Mouse (Mus musculus): ENCODE measurements around the gene Hspa8. TPM values are rescaled to one million over a fixed set of nuclear protein-coding genes. Genes with fewer than 3 reads are reported as not detected.
"Not testable (repeated sequence)": the region's sequence is repeated elsewhere in the genome, so short reads cannot be mapped to it uniquely, and the experiment has no call there.

Hspa8 gene
- polyA plus RNA-seq, 1 experiment from 2014 or later: 3,140 TPM

GRCm38 (mm10) chr9:40804576-40804975 is 3.8 kb downstream of the Hspa8 start:
- H3K27ac ChIP-seq (replicated peaks); H3K9ac ChIP-seq; H3K9me3 ChIP-seq; ATAC-seq (ENCODE audit: low FRiP score, low read depth); H3K27me3 ChIP-seq; H3K4me3 ChIP-seq: not testable (repeated sequence)
- Histone ChIP-seq H3K4me2 (peak overlapping the region; percentile 33; the same call in 1 of the 2 replicates), H3K36me3 (peaks cover 29% of the 10 kb centered on the region), H3K4me1 (replicated peaks) (peaks cover 68% of the 10 kb centered on the region)
- WGBS: 64% methylated on average over 3 of the region's 3 CpGs

GRCm38 (mm10) chr9:40805263-40805662 is 4.5 kb downstream of the Hspa8 start:
- no peaks in the 10 kb centered on the region for H3K9me3 ChIP-seq
- WGBS: 23% methylated on average over 2 of the region's 2 CpGs
- peak overlapping the region; percentile 33 for H3K4me2 ChIP-seq
- peak overlapping the region; percentile 1; the same call in 1 of the 2 replicates for H3K27ac ChIP-seq (replicated peaks)
- ATAC-seq (ENCODE audit: low FRiP score, low read depth): no peak
- peaks cover 69% of the 10 kb centered on the region for H3K4me1 ChIP-seq (replicated peaks)
- H3K9ac ChIP-seq: peak overlapping the region; percentile 29; the same call in 1 of the 2 replicates
- no peaks in the 10 kb centered on the region for H3K27me3 ChIP-seq
- H3K4me3 ChIP-seq: peak overlapping the region; percentile 1; the same call in 1 of the 2 replicates
- H3K36me3 ChIP-seq: peaks cover 29% of the 10 kb centered on the region

GRCm38 (mm10) chr9:40806440-40807288 is 5.9 kb downstream of the Hspa8 start:
- ATAC-seq (ENCODE audit: low FRiP score, low read depth): peak; percentile 58
- H3K4me2 ChIP-seq: no peak overlapping the region
- H3K4me3 ChIP-seq: no peak overlapping the region
- WGBS: 18% methylated on average over 5 of the region's 5 CpGs
- H3K27me3 ChIP-seq: no peaks in the 10 kb centered on the region
- peaks cover 69% of the 10 kb centered on the region for H3K4me1 ChIP-seq (replicated peaks)
- H3K9me3 ChIP-seq: no peaks in the 10 kb centered on the region
- H3K9ac ChIP-seq: no peak overlapping the region
- peaks cover 29% of the 10 kb centered on the region for H3K36me3 ChIP-seq
- H3K27ac ChIP-seq (replicated peaks): peak overlapping the region; percentile 67

GRCm38 (mm10) chr9:40807289-40807920 is 6.6 kb downstream of the Hspa8 start:
- 27% methylated on average over 11 of the region's 11 CpGs for WGBS
- Histone ChIP-seq H3K4me2 (no peak overlapping the region), H3K4me3 (no peak overlapping the region), H3K4me1 (replicated peaks) (peaks cover 69% of the 10 kb centered on the region), H3K9me3 (no peaks in the 10 kb centered on the region), H3K27ac (replicated peaks) (peak overlapping the region; percentile 67), H3K36me3 (peaks cover 29% of the 10 kb centered on the region), H3K27me3 (no peaks in the 10 kb centered on the region), H3K9ac (no peak overlapping the region)
- 0 out of 2 replicates have a peak, but pooled peaks have one; percentile 2 for ATAC-seq (ENCODE audit: low FRiP score, low read depth)

- Histone ChIP-seq H3K27ac (replicated peaks) (peak overlapping the region; percentile 49), H3K4me3 (no peak overlapping the region), H3K4me2 (no peak overlapping the region; the same call in 1 of the 2 replicates), H3K9ac (peak overlapping the region; percentile 15; the same call in 1 of the 2 replicates), H3K9me3 (no peaks in the 10 kb centered on the region), H3K36me3 (peaks cover 29% of the 10 kb centered on the region), H3K27me3 (no peaks in the 10 kb centered on the region), H3K4me1 (replicated peaks) (peaks cover 65% of the 10 kb centered on the region)
- WGBS: 10% methylated on average over 16 of the region's 16 CpGs
- ATAC-seq (ENCODE audit: low FRiP score, low read depth): 0 out of 2 replicates have a peak, but pooled peaks have one; percentile 20
Measured at GRCm38 (mm10) chr9:40808061-40808906, 7.5 kb downstream of the Hspa8 start.

- H3K9me3 ChIP-seq: no peaks in the 10 kb centered on the region
- no peak overlapping the region for H3K4me3 ChIP-seq
- no peaks in the 10 kb centered on the region for H3K27me3 ChIP-seq
- no peak overlapping the region; the same call in 1 of the 2 replicates for H3K4me2 ChIP-seq
- H3K9ac ChIP-seq: 0 out of 2 replicates have a peak overlapping the region, but pooled peaks have one; percentile 3
- ATAC-seq (ENCODE audit: low FRiP score, low read depth): 0 out of 2 replicates have a peak, but pooled peaks have one; percentile 4
- peak overlapping the region; percentile 49 for H3K27ac ChIP-seq (replicated peaks)
- 33% methylated on average over 8 of the region's 8 CpGs for WGBS
- peaks cover 23% of the 10 kb centered on the region for H3K36me3 ChIP-seq
- peaks cover 59% of the 10 kb centered on the region for H3K4me1 ChIP-seq (replicated peaks)
Measured at GRCm38 (mm10) chr9:40808907-40809280, 8.1 kb downstream of the Hspa8 start.

- Histone ChIP-seq H3K36me3 (no peaks in the 10 kb centered on the region), H3K27ac (replicated peaks) (no peak overlapping the region), H3K4me1 (replicated peaks) (peaks cover 30% of the 10 kb centered on the region), H3K4me3 (no peak overlapping the region), H3K9me3 (no peaks in the 10 kb centered on the region), H3K4me2 (no peak overlapping the region), H3K9ac (no peak overlapping the region), H3K27me3 (no peaks in the 10 kb centered on the region)
- WGBS: 51% methylated on average over 2 of the region's 2 CpGs
- ATAC-seq (ENCODE audit: low FRiP score, low read depth): no peak
Measured at GRCm38 (mm10) chr9:40811860-40812259, 11.1 kb downstream of the Hspa8 start.

GRCm38 (mm10) chr9:40814060-40814459 is 13.3 kb downstream of the Hspa8 start:
- WGBS: 89% methylated on average over 7 of the region's 7 CpGs
- no peaks in the 10 kb centered on the region for H3K36me3 ChIP-seq

GRCm38 (mm10) chr9:40817325-40818028 is 16.7 kb downstream of the Hspa8 start:
- Histone ChIP-seq H3K27me3 (no peaks in the 10 kb centered on the region), H3K9me3 (no peaks in the 10 kb centered on the region), H3K27ac (replicated peaks) (peak overlapping the region; percentile 74), H3K4me1 (replicated peaks) (peaks cover 14% of the 10 kb centered on the region), H3K9ac (no peak overlapping the region), H3K4me2 (no peak overlapping the region), H3K36me3 (no peaks in the 10 kb centered on the region), H3K4me3 (no peak overlapping the region)
- WGBS: 76% methylated on average over 5 of the region's 5 CpGs
- no peak for ATAC-seq (ENCODE audit: low FRiP score, low read depth)

More at GRCm38 (mm10) chr9:40814060-40814459, 13.3 kb downstream of the Hspa8 start:
- no peaks in the 10 kb centered on the region for H3K27me3 ChIP-seq
- no peaks in the 10 kb centered on the region for H3K9me3 ChIP-seq
- no peak overlapping the region for H3K4me3 ChIP-seq
- no peak for ATAC-seq (ENCODE audit: low FRiP score, low read depth)
- peaks cover 8% of the 10 kb centered on the region; the same call in 1 of the 2 replicates for H3K4me1 ChIP-seq (replicated peaks)
- no peak overlapping the region for H3K4me2 ChIP-seq
- no peak overlapping the region for H3K9ac ChIP-seq
- H3K27ac ChIP-seq (replicated peaks): no peak overlapping the region

- H3K4me1 ChIP-seq (replicated peaks): peaks cover 18% of the 10 kb centered on the region
- 43% methylated on average over 6 of the region's 6 CpGs for WGBS
- no peak overlapping the region for H3K4me2 ChIP-seq
- no peaks in the 10 kb centered on the region for H3K9me3 ChIP-seq
- no peaks in the 10 kb centered on the region for H3K36me3 ChIP-seq
- H3K4me3 ChIP-seq: no peak overlapping the region
- H3K9ac ChIP-seq: no peak overlapping the region
- H3K27ac ChIP-seq (replicated peaks): no peak overlapping the region
- no peaks in the 10 kb centered on the region for H3K27me3 ChIP-seq
- ATAC-seq (ENCODE audit: low FRiP score, low read depth): no peak
Measured at GRCm38 (mm10) chr9:40825601-40826000, 24.8 kb downstream of the Hspa8 start.

- no peaks in the 10 kb centered on the region for H3K36me3 ChIP-seq
- no peak overlapping the region for H3K27ac ChIP-seq (replicated peaks)
- H3K4me2 ChIP-seq: no peak overlapping the region
- H3K4me3 ChIP-seq: no peak overlapping the region
- ATAC-seq (ENCODE audit: low FRiP score, low read depth): no peak
- no peaks in the 10 kb centered on the region for H3K9me3 ChIP-seq
- H3K4me1 ChIP-seq (replicated peaks): peaks cover 5% of the 10 kb centered on the region
- H3K27me3 ChIP-seq: no peaks in the 10 kb centered on the region
- 77% methylated on average over 4 of the region's 4 CpGs for WGBS
- H3K9ac ChIP-seq: no peak overlapping the region
Measured at GRCm38 (mm10) chr9:40827366-40827765, 26.6 kb downstream of the Hspa8 start.

Measured in hindbrain, embryonic 15.5 days (tissue).